Mouse (Mus musculus): ENCODE measurements at regions not wholly inside any gene's neighbourhood (a gene's known extent, or its start where the extent isn't known, plus 50 kb on each side); places are given as distances from the start of the nearest gene placed in this dataset.

DNA sequence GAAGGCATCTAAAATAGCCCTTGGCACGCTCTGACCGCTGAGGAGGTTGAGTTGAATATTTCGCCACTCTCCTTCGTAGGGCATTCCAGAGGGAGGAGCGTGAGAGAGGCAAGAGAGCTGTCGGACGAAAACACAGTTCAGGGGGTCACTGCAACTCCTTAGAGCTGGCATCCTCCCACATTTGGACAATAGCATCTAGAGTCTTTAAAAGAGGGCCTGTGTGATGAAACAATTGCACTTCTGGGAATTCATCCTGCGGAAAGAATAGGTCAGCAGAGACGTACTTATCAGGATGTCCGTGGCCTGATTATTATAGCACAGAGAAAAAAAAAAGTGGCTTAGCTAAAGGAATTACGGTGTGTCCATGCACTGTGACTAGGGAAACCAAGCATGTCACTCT is 156.8 kb downstream of the Efnb1 start:
- DNase-seq (ENCODE audit: low read depth, low spot score), result no peak

- no peak for DNase-seq (ENCODE audit: low read depth, low spot score)
Measured at GRCm38 (mm10) chrX:99291965-99292364, 156.0 kb downstream of the Efnb1 start.

DNA sequence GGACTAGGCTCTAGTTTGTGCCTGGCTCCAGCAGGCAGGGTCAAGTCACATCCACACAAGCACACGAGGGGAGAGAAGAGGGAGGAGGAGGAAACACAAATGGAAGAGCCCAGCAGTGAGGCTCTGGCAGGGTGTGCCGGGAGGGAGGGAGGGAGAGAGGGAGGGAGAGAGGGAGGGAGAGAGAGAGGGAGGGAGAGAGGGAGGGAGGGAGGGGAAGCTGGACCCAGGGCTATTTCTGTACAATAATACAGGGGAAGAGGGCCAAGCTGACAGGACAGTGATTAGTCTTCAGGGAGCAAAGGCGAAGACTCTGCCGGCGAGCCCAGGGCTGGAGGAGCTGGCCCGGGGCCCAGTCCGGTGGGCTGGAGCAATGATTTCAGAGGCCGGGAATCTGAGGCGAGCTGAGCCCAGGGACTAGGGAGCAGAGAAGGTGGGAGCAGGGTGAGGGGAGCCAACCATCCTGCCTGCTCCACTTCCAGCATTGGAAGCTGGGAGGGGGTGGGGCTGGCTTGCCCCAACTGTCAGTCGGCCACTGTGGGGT is 155.6 kb downstream of the Efnb1 start:
- no peak for DNase-seq (ENCODE audit: low read depth, low spot score)

GRCm38 (mm10) chrX:99287988-99288387 is 152.1 kb downstream of the Efnb1 start:
- no peak for DNase-seq (ENCODE audit: low read depth, low spot score)

DNA sequence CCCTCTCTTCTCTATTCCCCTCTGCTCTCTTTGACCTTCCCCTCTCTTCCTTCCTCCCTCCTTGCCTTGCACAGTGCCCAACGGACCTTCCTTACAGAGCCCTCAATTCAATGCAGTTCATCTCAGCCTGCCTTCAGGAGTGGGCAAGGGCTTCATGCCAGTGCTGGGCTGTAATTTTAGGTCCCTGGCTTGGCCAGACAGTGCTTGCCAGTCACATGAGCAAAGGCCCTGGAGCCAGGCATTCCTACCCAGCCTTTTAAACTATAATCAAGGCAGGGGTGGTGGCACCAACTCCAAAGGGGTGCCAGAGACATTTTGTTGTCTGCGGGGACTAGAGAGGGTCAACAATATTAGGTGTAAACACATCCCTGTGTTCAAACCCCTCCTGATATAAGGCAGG is 150.9 kb downstream of the Efnb1 start:
- no peak for DNase-seq (ENCODE audit: low read depth, low spot score)

GRCm38 (mm10) chrX:99285611-99286010 is 149.7 kb downstream of the Efnb1 start:
- peak; percentile 30 for DNase-seq (ENCODE audit: low read depth, low spot score)

- no peak for DNase-seq (ENCODE audit: low read depth, low spot score)
Measured at GRCm38 (mm10) chrX:99280991-99281390, 145.1 kb downstream of the Efnb1 start.

DNA sequence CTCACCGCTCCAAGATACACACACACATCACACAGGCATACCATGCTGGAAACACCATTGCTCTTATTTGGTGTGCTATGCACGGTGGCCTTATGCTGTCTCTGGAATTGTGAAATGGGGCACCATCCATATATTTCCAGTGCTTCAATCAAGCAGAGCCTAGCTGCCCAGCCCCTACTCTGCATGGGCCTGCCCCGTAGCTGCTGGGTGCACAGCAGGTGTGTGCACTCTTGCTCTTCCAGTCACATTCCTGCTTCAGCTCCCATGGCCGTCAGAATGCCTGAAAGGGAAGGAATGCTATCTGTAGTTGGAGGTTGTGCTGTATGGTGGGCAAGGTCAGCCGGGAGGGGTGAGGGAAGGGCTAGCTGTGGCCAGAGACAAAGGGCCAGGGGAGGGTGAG is 144.6 kb downstream of the Efnb1 start:
- no peak for DNase-seq (ENCODE audit: low read depth, low spot score)

DNA sequence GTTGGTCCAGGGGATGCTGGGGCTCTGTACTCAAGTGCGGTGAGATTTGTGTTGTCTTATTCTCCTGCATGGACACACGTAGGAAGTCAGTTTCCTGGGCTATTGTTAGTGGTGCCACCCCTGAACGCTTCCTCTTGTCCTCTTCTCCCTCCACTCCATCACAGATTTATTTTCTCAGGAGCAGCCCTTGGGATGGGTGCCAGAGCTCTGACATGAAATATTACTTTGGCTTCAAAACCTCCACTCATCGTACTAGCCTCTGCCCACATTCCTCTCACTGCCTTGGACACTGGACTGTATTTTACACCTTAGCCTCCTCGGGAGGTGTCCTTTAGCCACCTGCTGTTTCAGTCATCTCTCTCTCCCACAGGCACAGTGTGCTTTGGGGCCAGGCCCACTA is 139.6 kb downstream of the Efnb1 start:
- no peak for DNase-seq (ENCODE audit: low read depth, low spot score)

DNA sequence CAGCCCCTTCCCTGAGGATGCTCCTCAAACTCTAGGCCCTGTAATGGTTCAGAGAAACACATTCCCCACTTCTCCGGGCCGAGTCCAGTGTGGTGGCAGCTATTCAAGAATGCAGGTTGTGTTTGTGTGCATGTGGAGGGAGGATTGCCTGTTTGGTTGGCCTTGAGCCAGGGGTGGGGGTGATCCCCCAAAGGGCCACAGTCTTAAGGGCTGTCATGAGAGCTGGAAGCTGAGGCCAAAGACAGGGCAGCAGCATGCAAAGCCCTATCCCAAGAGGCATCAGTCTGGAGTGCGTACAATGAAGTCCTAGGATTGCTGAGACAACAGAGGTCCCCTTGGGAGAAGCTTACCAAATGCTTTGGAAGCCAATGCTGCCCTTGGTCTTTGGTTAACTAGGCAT is 136.0 kb downstream of the Efnb1 start:
- DNase-seq (ENCODE audit: low read depth, low spot score), result no peak

DNA sequence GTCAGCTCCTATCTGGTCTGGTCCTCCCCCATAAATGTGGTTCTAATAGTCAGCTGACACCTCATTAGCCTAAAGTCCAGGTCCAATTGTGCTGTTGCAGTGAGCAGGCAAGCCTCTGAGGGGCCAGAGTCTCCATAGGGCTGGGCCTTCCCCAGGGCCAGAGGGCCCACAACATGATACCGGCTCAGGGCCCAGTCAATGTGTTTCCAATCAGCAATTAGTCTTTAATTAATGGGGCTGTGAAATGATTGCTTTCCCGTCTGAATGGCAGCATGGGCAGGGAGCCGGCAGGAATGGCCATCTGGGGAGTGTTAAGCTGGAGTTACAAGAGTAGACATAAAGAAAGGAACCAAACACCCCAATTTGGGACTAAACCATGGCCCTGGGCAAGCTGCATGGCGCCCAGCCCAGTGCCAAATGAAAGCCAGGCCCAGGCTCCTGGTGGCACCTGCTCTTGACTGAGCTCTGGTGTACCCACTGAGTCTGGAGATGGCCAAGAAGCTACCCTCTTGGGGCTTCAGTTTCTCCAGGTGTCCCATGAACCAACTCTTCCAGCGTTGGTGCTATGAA is 113.2 kb downstream of the Efnb1 start:
- no peak for DNase-seq (ENCODE audit: low read depth, low spot score)

- no peak for DNase-seq (ENCODE audit: low read depth, low spot score)
Measured at GRCm38 (mm10) chrX:99248181-99248580, 112.3 kb downstream of the Efnb1 start.

- no peak for DNase-seq (ENCODE audit: low read depth, low spot score)
Measured at GRCm38 (mm10) chrX:99246704-99247103, 110.8 kb downstream of the Efnb1 start.

DNA sequence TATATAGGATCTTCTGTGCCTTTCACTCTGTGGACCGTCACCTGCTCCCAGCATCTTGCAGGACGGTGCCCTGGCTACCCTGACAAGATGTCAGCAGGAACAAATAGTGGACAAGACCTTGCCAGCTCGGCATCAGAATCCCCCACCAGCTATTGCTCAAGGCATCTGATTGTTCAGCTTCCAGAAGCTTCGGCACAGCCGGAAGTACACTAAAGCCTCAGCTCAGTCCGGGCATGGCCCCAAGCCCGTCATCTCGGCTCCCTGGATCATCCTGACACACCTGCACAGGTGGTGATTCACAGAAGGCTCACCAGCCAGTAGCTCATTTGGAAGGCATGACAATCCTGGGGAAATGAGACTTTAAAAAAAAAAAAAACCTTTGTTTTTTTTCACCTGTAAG is 110.1 kb downstream of the Efnb1 start:
- no peak for DNase-seq (ENCODE audit: low read depth, low spot score)

DNA sequence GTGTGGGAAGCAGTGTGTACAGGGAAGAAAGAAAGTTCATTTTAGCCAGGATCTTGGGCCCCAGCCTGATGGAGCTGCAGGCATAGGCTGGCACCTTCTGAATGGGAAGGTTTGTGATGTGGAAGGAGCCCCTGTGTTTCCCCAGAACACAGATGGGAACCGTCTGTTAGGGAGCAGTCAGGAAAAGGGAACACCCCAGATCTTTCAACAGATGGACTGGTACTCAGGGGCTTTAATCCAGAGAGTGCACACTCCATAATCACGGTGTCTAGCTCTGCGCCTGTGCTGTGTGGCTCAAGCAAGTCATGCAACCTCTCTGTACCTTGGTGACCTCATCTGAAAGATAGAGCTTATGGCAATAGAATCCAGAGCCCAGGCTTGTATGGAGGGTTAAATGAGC is 109.6 kb downstream of the Efnb1 start:
- DNase-seq (ENCODE audit: low read depth, low spot score), result no peak

DNA sequence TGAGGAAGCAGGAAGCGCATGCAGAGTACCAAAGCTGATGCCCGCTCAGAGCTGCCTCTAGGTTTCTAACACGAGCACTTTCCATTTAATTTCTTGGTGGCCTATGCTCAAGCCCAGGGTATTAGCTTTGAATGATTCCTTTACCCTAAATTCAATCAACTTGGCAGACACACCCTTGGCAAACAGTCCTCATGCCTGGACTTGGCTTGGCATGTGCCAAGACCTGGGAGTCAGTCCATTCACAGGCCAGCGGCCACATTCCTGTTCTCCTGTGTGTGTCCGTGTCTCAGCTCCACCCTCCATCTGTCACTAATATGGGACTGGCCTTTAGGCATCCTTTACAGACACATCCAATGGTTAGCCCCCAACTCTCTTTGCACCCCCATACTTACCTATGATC is 107.3 kb downstream of the Efnb1 start:
- DNase-seq (ENCODE audit: low read depth, low spot score), result no peak

DNA sequence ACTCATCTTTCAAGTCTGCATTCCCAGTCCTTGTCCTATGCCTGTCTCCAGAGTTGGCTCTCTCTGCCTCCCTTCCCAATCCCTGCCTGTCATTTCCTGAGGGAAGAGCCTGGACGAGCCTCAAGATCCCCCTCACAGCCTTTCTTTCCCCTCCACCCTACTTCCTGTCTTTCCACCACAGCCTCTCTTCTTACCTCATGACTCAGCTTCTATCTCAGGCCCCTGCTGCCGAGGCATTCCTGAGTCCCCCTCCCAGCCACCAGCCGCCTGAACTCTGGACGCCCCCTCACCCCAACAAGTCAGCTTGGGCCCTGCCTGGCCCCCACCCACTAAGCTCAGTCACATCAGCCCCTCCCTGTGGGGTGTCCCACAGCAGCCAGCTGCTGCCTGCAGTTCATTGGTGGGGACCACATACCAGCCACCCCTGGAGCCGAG is 105.8 kb downstream of the Efnb1 start:
- DNase-seq (ENCODE audit: low read depth, low spot score), result no peak

DNA sequence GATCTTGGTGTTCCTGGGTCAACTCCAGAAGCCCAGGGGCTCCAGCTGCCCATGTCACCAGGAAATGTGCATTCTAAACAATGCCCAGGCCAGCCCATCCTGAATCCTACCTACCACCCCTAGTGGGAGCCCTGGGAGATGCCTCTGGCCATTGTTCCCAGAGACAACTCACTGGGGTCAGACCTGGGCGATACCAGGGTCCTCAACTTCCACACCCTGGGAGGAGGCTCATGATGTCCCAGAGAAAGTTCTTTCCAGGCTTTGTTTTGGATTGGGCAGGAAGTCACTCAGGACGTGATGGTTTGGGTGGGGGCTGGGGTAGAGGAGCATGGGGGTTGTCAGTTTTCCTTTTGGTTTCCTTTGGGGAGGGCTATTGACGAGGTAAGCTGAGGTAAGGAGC is 97.1 kb downstream of the Efnb1 start:
- DNase-seq (ENCODE audit: low read depth, low spot score), result no peak

- DNase-seq (ENCODE audit: low read depth, low spot score), result no peak
Measured at GRCm38 (mm10) chrX:99232331-99232730, 96.4 kb downstream of the Efnb1 start.

DNA sequence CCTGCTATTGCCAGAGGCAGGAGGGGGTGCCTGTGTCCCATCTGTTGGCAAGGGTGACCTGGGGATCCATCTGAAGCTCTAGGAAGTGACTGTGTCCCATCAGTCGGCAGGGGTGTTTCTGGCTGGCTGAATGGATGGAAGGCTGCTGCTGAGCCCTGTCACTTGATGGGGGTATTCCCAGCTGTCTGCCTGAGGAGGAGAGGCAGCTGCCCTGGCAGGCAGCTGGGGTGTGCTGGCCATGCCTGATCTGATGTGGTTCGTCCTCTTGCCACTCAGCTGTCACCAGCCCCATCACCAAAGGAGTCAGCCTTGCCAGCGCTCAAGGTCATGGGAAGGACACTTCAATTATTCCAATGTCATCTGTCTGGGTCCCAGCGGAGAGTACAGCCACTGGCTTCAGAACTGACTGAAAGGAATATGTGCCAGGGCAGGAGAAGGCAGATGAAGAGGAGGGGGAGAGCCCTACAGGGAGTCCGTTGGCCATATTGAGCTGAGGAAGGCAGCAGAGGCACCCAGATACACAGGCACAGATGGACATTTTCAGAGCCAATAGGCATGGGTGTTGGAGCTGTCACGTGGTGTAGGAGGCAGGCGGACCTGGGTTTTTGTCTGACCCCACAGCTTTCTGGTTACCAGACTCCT is 89.3 kb downstream of the Efnb1 start:
- DNase-seq (ENCODE audit: low read depth, low spot score), result no peak

DNA sequence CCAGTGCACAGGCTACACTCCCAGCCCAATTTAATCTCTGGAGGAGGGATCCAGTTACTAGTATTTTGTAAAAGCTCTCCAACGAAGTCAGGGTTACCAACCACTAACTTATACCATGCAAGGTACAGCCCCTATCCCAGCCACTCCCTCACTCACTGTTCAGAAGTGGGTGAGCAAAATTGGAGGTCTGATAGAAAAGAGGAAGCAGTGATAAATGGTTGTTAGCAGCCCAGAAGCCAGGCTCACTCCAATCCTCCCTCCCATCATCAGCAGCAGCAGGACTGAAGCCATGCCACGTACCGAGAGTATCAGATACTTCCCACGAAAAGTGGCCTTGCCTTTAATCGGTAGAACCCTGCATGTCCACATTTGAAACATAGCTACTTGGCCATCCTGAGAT is 86.1 kb downstream of the Efnb1 start:
- no peak for DNase-seq (ENCODE audit: low read depth, low spot score)

GRCm38 (mm10) chrX:99220674-99221455 is 84.9 kb downstream of the Efnb1 start:
- no peak for DNase-seq (ENCODE audit: low read depth, low spot score)

DNA sequence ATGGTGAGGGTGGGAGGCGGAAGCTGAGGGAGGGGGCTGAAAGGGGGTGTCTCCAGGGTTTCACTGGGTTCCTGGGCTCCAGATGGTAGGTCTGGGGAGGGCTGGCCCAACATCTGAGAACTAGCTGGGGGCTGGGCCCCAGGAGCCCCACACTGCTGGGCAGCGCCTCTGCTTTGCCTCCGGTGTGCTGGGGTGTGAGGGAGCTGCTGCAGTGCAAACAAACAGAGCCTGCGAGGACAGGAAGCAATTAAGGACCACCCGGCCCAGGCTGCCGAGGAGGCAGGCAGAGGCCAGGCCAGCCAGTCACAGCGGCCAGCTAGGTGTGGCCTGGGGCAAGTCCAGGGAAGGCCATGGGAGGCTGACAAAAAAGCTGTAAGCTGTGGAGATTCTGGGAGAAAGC is 82.3 kb downstream of the Efnb1 start:
- no peak for DNase-seq (ENCODE audit: low read depth, low spot score)
